Mouse (Mus musculus) layer of hippocampus, adult 2 months (tissue): Measurements from ENCODE around the gene 2610001J05Rik. TPM values are rescaled to one million over a fixed set of nuclear protein-coding genes. Genes with fewer than 3 reads are reported as not detected.

ENCODE experiments used
- DNase-seq, 2 experiments: peaks; one replicate each; pipeline ENCODE4 v3.0.0; 2022; ENCODE audit warnings: low spot score in 2 of 2
- H3K27ac ChIP-seq: fragments of 200-600 bp; 2 replicates; pipeline ENCODE4 v1.8.1; 2022
- H3K4me3 ChIP-seq: fragments of 200-600 bp; 2 replicates; pipeline ENCODE4 v1.8.1; 2022; ENCODE audit warnings: mild to moderate bottlenecking
- CTCF ChIP-seq: fragments of 200-600 bp; conservative IDR thresholded peaks from 2 replicates; pipeline ENCODE4 v1.8.1; 2022; ENCODE audit warnings: antibody characterized with exemption, mild to moderate bottlenecking, moderate library complexity
- long read RNA-seq, 2 experiments: library from polyadenylated mRNA; stranded (forward); transcript quantifications; one replicate each; pipeline ENCODE4 v2.0.0; 2021; ENCODE audit warnings: borderline mapping rate in 2 of 2
- total RNA-seq, 2 experiments: library from RNA; stranded (reverse); gene quantifications; 2 replicates each; pipeline ENCODE4 v1.2.3; 2021

Gene 2610001J05Rik
- 10 to 100 TPM; 37.0 to 40.3 TPM for total RNA-seq
- long read RNA-seq, experiment 1, transcript 2610001J05Rik-203 (1 exons, 1,606 nt): major isoform, 24 of 34 reads
- long read RNA-seq, experiment 1, transcript 2610001J05Rik-201 (3 exons, 3,177 nt): minor isoform, 8 of 34 reads
- long read RNA-seq, experiment 1, partial matches to known transcripts: 0 of 34 reads
- long read RNA-seq, experiment 1, other reads (novel, unspliced or antisense): 2 of 34 reads
- long read RNA-seq, experiment 2, transcript 2610001J05Rik-201 (3 exons, 3,177 nt): minor isoform, 7 of 37 reads
- long read RNA-seq, experiment 2, transcript 2610001J05Rik-203 (1 exons, 1,606 nt): major isoform, 27 of 37 reads
- long read RNA-seq, experiment 2, partial matches to known transcripts: 1 of 37 reads
- long read RNA-seq, experiment 2, other reads (novel, unspliced or antisense): 2 of 37 reads

DNA sequence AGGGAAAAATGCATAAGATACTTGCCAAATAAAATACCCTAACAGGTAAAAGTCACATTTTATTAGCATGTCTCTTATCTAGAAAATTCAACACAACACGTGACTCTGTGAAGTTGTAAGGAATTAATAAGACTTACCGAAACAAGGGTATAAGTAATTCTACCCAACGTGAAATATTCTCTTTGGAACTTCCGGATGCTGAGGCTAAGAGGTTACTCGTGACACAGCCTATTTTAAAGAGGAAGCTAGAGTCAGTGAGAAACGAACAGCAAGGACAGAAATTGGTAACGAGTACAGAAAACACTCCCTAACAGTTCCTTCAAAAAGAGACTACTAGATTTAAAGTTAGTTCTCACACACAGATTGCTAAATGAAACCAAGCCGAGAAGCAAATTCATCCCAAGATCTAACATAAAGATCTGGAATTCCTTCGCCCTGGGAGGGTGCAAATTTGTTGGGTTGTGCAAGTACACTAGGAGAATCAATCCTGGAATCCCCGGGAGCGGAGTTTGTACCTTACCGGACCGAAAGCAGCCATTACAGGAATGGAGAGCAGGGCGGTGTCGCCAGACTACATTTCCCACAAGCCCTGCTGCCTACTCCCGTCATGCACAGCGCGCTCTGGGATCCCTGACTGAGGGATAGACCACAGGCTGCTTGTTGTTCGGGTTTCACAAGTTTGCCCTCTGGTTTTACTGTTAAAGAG is at the start of gene 2610001J05Rik:
Gene 2610001J05Rik (minus strand): TSS at position 600 of the 706 bp plus-strand sequence.
- no peak for TF ChIP-seq CTCF
- H3K27ac ChIP-seq: peak within 1 kb of the TSS; percentile 93

DNA sequence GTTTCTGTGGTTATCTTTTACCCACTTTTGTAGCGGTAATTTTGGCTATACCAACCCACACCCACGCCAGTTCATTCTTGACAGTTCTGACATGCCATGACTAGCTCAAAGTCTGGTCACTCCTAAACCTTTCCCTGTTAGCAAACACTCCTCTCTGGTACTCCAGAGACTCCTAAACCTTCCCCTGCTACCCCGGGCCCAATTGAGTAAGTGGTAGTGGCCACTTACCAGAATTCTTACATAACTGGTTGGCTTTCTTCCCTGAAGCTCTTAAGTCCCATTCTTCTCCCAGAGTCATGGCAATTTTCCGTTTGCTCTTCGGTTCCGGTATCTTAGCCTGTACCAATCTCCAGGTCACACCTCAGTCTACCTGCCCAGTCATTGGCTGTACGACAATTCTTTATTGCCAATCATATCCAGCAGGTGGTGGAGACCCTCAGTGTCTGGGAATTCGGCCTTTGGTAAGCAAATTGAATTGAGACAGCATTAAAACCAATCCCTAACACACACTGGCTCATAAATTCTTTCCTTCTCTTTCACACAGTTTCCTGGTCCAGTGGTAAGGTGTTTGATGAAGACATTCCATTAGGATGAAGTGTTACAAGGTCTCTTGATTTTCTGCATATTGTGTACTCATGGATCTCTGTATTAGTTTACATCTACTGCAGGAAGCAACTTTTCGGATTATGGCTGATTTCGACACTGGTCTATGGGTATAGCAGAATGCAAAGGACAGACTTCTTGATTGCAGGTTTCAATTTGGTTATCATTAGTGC is 38.6 kb upstream of the 2610001J05Rik start:
- Histone ChIP-seq H3K27ac (no peak overlapping the region), H3K4me3 (no peak overlapping the region)
- no peak for TF ChIP-seq CTCF

More for the DNA sequence above, at the start of gene 2610001J05Rik:
- H3K4me3 ChIP-seq: peak within 1 kb of the TSS; percentile 94
- DNase-seq: peak; percentile 89 to 95

DNA sequence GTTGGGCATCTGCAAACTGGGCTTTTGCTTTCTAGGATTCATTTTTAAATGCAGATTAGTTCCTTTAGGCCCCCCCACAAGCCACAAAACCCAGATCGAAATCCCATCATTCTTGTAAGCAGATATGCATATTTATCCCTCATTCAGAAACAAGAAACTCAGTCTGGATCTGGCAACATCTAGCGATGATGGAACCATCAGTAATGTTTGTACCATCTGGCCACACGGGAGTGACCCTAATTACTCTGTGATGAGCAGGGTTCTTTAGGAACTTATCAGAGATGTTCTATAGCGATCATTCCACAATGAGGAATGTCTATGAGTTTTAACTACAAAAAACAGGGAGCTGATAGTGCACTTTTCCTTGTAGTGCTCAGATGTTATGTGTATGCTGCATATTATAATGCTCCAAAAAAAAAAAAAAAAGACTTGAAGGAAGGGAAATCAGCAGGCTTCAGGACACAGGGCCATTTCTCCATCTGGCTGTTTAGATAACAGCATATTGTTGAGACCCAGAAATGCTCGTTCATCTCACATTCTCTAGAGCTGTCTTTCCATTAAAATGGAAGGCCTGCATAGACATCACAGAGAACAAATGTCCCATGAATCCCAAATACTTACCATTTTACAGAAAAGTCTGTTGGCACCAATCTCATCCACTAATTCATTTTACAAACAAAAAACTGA is 31.8 kb upstream of the 2610001J05Rik start:
- Histone ChIP-seq H3K4me3 (no peak overlapping the region), H3K27ac (no peak overlapping the region)
- DNase-seq: no peak
- TF ChIP-seq CTCF: no peak

More for the DNA sequence above, 38.6 kb upstream of the 2610001J05Rik start:
- DNase-seq: no peak

DNA sequence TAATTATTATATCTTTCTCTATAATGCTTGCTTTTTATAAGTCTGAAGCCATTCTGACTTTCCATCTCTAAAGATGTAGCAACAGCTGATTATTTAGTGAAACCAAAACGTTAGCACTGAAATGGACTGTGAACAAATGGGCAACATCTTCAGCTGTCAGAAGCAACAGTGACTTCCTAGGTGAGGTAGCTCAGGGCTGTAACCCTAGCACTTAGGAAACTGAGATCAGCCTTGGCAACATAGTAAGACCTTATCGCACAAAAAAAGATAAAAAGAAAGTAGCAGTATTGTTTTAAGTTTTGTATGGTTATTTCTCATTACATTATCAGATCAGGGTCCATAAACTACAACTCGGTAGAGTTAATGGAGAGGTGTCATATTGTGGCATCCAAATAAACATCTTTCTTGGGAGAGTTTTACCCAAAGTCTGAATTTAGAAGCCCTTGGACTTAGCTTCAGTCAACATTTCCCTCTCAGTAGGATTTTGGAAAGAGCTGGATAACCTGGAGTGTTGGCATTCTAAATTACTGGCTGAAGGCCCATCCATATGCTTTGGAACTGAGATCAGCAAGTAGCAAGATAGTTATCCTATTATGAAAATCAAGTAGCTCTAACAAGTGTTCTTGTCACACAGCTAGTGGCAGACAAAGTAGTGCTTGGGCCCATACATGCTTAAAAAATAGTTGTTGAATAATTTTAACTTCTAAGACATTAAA is 13.7 kb upstream of the 2610001J05Rik start:
- H3K4me3 ChIP-seq: no peak overlapping the region
- no peak overlapping the region for H3K27ac ChIP-seq
- DNase-seq: no peak
- no peak for TF ChIP-seq CTCF

DNA sequence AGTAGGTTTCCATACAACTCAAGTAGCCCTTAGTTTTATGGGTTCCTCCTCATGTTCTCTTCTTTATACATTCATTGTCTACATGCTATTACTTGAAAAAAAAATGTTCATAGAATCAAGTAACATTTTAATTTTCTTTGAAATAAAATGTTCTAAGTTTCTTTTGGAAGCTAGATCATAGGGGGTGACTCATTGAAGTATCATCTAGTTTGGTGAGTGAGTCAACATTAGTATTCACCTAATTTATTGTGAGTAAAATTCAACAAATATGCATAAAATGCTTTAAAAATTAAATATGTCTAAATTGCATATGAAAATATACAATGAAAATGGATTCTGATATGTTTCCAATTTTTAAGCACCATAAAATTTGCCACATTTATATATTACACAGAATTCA is 11.6 kb upstream of the 2610001J05Rik start:
- TF ChIP-seq CTCF: no peak
- no peak for DNase-seq
- Histone ChIP-seq H3K4me3 (no peak overlapping the region), H3K27ac (no peak overlapping the region)

DNA sequence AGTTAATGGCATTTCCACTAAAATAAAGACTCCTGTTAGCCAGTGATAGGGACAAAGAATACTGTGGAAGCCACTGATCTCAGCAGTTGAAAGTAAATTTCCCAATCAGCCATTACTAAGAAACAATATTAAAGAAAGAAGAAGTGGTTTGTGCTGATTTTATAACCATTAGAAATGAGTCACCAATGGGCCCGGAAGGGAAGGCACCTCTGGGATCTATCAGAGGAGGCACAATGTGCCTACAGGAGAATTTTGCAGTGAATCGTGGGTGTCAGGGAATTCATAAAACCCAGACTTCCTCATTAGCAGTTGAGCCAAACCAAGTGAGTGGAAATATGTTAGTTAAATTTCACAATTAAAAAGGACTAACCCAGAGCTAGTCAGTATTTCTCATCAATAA is 2.6 kb upstream of the 2610001J05Rik start:
- DNase-seq: no peak
- Histone ChIP-seq H3K4me3 (no peak overlapping the region), H3K27ac (no peak overlapping the region)
- no peak for TF ChIP-seq CTCF

DNA sequence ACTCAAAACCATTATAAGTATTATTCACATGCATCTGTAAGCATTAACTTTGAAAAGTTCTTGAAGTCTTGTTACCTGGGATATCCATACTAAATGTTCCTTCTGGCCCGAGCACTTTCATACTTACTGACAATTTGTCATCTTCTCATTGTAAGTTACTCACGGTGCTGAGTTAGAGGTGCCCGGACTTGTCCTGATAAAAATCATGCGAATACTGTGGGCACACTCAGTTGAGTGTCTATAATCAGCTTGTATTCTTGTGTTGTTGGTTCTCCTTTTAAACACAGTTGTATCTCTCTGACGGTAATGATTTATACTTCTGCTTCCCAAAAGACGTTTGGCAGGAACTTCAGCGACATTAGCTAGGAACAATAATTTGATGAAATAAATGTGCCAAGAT is 758 bp upstream of the 2610001J05Rik start:
- peak overlapping the region; percentile 94 for H3K4me3 ChIP-seq
- DNase-seq: no peak
- H3K27ac ChIP-seq: peak overlapping the region; percentile 93
- no peak for TF ChIP-seq CTCF

DNA sequence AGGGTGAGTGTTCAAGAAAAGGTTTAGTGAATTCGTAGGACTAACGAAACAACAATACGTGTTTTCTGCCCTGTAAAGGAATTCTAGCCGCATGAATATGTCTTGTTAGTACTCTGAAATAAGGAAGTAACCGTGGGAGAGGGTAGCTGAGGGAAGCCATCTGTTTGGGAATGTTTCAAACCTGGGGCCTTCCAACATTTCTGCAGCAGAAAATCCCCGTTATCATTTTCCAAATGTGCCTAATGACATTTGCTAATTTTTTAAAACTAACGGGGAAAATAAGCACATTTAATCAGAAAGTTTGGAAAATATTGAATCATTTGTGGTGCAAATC is 274 bp upstream of the 2610001J05Rik start:
- H3K27ac ChIP-seq: peak overlapping the region; percentile 93
- TF ChIP-seq CTCF: no peak
- DNase-seq: no peak
- H3K4me3 ChIP-seq: peak overlapping the region; percentile 94

DNA sequence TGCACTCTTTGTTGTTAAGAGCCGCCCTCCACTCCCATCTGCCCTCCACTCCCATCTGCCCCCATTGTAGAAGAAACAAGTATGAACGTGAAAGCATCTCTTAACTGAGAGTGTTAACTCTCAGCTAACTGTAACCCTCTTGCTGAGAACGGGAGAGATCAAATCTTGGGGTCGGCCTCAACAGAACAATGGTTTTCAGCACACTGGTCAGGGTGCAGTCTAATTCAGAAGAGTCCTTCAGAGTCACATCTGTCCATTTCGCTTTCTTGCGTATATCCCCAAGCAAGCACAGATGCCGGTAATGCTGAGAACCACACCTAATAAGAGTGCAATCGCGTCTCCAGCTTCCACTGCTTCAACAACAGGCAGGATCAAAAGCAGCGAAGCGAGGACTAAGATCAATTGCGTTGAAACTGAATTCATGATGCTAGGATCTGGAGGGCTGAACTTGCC is 1.0 kb downstream of the 2610001J05Rik start:
- no peak for DNase-seq
- Histone ChIP-seq H3K27ac (no peak overlapping the region), H3K4me3 (peak overlapping the region; percentile 94)
- TF ChIP-seq CTCF: no peak

DNA sequence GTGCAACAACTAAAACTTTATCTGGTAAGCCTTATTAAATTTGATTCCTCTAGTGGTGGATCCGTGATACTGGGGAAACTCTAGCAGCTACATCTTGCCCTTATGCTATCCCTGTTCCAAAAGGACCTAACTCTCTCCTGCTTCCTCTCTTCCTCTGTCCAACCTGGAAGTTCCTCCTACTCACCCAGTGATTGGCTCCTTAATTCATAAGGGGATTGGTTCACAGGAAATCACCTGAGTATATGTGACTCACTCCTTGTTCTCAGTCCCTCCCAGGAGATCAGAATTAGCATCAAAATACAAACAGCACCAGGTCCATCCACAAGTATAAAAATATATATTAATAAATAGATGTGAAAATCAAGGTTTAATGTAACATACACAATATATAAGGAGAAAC is 10.7 kb downstream of the 2610001J05Rik start:
- no peak for TF ChIP-seq CTCF
- no peak for DNase-seq
- Histone ChIP-seq H3K27ac (no peak overlapping the region), H3K4me3 (no peak overlapping the region)

DNA sequence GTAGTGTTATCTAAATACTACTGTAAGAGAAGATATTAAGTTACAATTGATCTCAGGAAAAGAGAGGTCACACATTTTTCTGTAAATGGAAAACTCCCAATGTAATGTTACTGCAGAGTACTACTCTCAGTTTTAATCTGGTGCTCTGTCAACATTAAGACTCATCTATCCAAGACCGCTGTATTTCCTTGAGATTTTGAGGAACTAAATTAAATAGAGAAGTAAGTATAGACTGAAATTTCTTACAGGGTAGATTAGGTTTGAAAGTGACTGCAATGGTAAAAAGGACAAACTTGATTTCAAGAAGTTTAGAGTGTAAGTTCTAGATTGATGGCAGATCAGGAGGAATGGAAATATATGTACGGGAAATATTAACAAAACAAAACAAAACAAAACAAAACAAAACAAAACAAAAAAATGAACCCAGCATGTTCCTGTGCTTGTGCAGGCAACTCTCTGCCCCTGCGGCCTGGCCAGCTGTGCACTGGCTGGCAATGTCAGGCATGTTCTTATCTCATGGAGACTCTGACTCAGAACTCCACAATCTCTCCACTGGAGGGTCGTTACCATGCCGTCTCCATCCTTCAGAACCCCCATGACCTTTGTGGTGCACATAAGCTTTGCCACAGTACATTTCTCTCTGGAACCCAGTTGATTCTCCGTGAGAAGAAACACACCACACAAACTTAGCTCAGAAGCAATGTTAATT is 11.3 kb downstream of the 2610001J05Rik start:
- H3K27ac ChIP-seq: no peak overlapping the region

More for the DNA sequence above, 11.3 kb downstream of the 2610001J05Rik start:
- TF ChIP-seq CTCF: no peak
- DNase-seq: no peak
- no peak overlapping the region for H3K4me3 ChIP-seq
